Mouse (Mus musculus): Measurements from ENCODE around the gene Thrsp. TPM values are rescaled to one million over a fixed set of nuclear protein-coding genes. Genes with fewer than 3 reads are reported as not detected.

Gene Thrsp
- polyA plus RNA-seq, 1 experiment from 2014 or later, result 1.2 TPM

- H3K36me3 ChIP-seq (ENCODE audit: control insufficient read depth, insufficient read depth, low read length), result peaks cover 13% of the 10 kb centered on the region
- 80% methylated on average over 2 of the region's 2 CpGs for WGBS
- H3K27me3 ChIP-seq (ENCODE audit: control insufficient read depth, insufficient read depth, low read depth, low read length), result no peaks in the 10 kb centered on the region
- H3K4me1 ChIP-seq (replicated peaks; ENCODE audit: control insufficient read depth, insufficient read depth, low read length), result no peaks in the 10 kb centered on the region
- no peak overlapping the region for H3K9ac ChIP-seq (ENCODE audit: low read length)
- H3K4me2 ChIP-seq (ENCODE audit: low read depth, low read length), result no peak overlapping the region
- H3K27ac ChIP-seq (ENCODE audit: low read length), result no peak overlapping the region
- no peaks in the 10 kb centered on the region for H3K9me3 ChIP-seq (ENCODE audit: control insufficient read depth, low read length)
- ATAC-seq (ENCODE audit: low read depth), result no peak
- H3K4me3 ChIP-seq (ENCODE audit: low read length), result no peak overlapping the region
These were observed 6.4 kb downstream of the Thrsp start for GRCm38 (mm10) chr7:97411106-97411505.

GRCm38 (mm10) chr7:97407145-97407544 is 10.4 kb downstream of the Thrsp start:
- Histone ChIP-seq H3K4me1 (replicated peaks; ENCODE audit: control insufficient read depth, insufficient read depth, low read length) (no peaks in the 10 kb centered on the region), H3K9me3 (ENCODE audit: control insufficient read depth, low read length) (no peaks in the 10 kb centered on the region), H3K36me3 (ENCODE audit: control insufficient read depth, insufficient read depth, low read length) (peaks cover 15% of the 10 kb centered on the region), H3K4me3 (ENCODE audit: low read length) (no peak overlapping the region), H3K27me3 (ENCODE audit: control insufficient read depth, insufficient read depth, low read depth, low read length) (no peaks in the 10 kb centered on the region), H3K4me2 (ENCODE audit: low read depth, low read length) (no peak overlapping the region), H3K27ac (ENCODE audit: low read length) (no peak overlapping the region), H3K9ac (ENCODE audit: low read length) (no peak overlapping the region)
- 0 out of 2 replicates have a peak, but pooled peaks have one; percentile 54 for ATAC-seq (ENCODE audit: low read depth)
- WGBS, result 55% methylated on average over 10 of the region's 10 CpGs

- Histone ChIP-seq H3K9me3 (ENCODE audit: control insufficient read depth, low read length) (no peaks in the 10 kb centered on the region), H3K36me3 (ENCODE audit: control insufficient read depth, insufficient read depth, low read length) (no peaks in the 10 kb centered on the region), H3K27ac (ENCODE audit: low read length) (peak within 1 kb of the TSS; percentile 56), H3K4me3 (ENCODE audit: low read length) (peak within 1 kb of the TSS; percentile 73), H3K4me2 (ENCODE audit: low read depth, low read length) (peak within 1 kb of the TSS; percentile 75), H3K27me3 (ENCODE audit: control insufficient read depth, insufficient read depth, low read depth, low read length) (no peaks in the 10 kb centered on the region), H3K4me1 (replicated peaks; ENCODE audit: control insufficient read depth, insufficient read depth, low read length) (peaks cover 11% of the 10 kb centered on the region), H3K9ac (ENCODE audit: low read length) (peak within 1 kb of the TSS; percentile 95)
- WGBS, result under 1% methylated on average over 54 of the region's 54 CpGs
- peak; percentile 94 for ATAC-seq (ENCODE audit: low read depth)
These were observed 17.4 kb downstream of the Thrsp start, which contains the start of gene Ndufc2 for GRCm38 (mm10) chr7:97399960-97400715. Gene Ndufc2 (plus strand): TSS chr7:97400003.

GRCm38 (mm10) chr7:97398943-97399342 is 18.6 kb downstream of the Thrsp start:
- H3K4me1 ChIP-seq (replicated peaks; ENCODE audit: control insufficient read depth, insufficient read depth, low read length), result peaks cover 11% of the 10 kb centered on the region
- H3K4me2 ChIP-seq (ENCODE audit: low read depth, low read length), result no peak overlapping the region
- ATAC-seq (ENCODE audit: low read depth), result no peak
- no peak overlapping the region for H3K4me3 ChIP-seq (ENCODE audit: low read length)
- H3K36me3 ChIP-seq (ENCODE audit: control insufficient read depth, insufficient read depth, low read length), result no peaks in the 10 kb centered on the region
- H3K9ac ChIP-seq (ENCODE audit: low read length), result no peak overlapping the region
- WGBS, result 89% methylated on average over 6 of the region's 6 CpGs
- no peak overlapping the region for H3K27ac ChIP-seq (ENCODE audit: low read length)
- H3K9me3 ChIP-seq (ENCODE audit: control insufficient read depth, low read length), result no peaks in the 10 kb centered on the region
- H3K27me3 ChIP-seq (ENCODE audit: control insufficient read depth, insufficient read depth, low read depth, low read length), result no peaks in the 10 kb centered on the region

- peaks cover 12% of the 10 kb centered on the region; the same call in 1 of the 2 replicates for H3K4me1 ChIP-seq (replicated peaks; ENCODE audit: control insufficient read depth, insufficient read depth, low read length)
- H3K36me3 ChIP-seq (ENCODE audit: control insufficient read depth, insufficient read depth, low read length), result peaks cover 18% of the 10 kb centered on the region
- H3K4me2 ChIP-seq (ENCODE audit: low read depth, low read length), result no peak overlapping the region
- no peak overlapping the region for H3K27ac ChIP-seq (ENCODE audit: low read length)
- H3K27me3 ChIP-seq (ENCODE audit: control insufficient read depth, insufficient read depth, low read depth, low read length), result no peaks in the 10 kb centered on the region
- ATAC-seq (ENCODE audit: low read depth), result no peak
- no peaks in the 10 kb centered on the region for H3K9me3 ChIP-seq (ENCODE audit: control insufficient read depth, low read length)
- no peak overlapping the region for H3K9ac ChIP-seq (ENCODE audit: low read length)
- no peak overlapping the region for H3K4me3 ChIP-seq (ENCODE audit: low read length)
- 66% methylated on average over 2 of the region's 2 CpGs for WGBS
These were observed 23.2 kb downstream of the Thrsp start for GRCm38 (mm10) chr7:97394375-97394774.

GRCm38 (mm10) chr7:97392079-97392445 is 25.5 kb downstream of the Thrsp start:
- ATAC-seq (ENCODE audit: low read depth), result peak; percentile 49
- Histone ChIP-seq H3K27ac (ENCODE audit: low read length) (peak overlapping the region; percentile 82), H3K9ac (ENCODE audit: low read length) (no peak overlapping the region), H3K27me3 (ENCODE audit: control insufficient read depth, insufficient read depth, low read depth, low read length) (no peaks in the 10 kb centered on the region), H3K4me3 (ENCODE audit: low read length) (no peak overlapping the region), H3K4me1 (replicated peaks; ENCODE audit: control insufficient read depth, insufficient read depth, low read length) (peaks cover 12% of the 10 kb centered on the region; the same call in 1 of the 2 replicates), H3K4me2 (ENCODE audit: low read depth, low read length) (0 out of 2 replicates have a peak overlapping the region, but pooled peaks have one; percentile 8), H3K9me3 (ENCODE audit: control insufficient read depth, low read length) (no peaks in the 10 kb centered on the region), H3K36me3 (ENCODE audit: control insufficient read depth, insufficient read depth, low read length) (peaks cover 33% of the 10 kb centered on the region)
- WGBS, result 46% methylated on average over 6 of the region's 6 CpGs

GRCm38 (mm10) chr7:97391293-97392078 is 26.0 kb downstream of the Thrsp start:
- H3K36me3 ChIP-seq (ENCODE audit: control insufficient read depth, insufficient read depth, low read length), result peaks cover 37% of the 10 kb centered on the region

GRCm38 (mm10) chr7:97388541-97388940 is 29.0 kb downstream of the Thrsp start:
- Histone ChIP-seq H3K4me2 (ENCODE audit: low read depth, low read length) (no peak overlapping the region), H3K27me3 (ENCODE audit: control insufficient read depth, insufficient read depth, low read depth, low read length) (no peaks in the 10 kb centered on the region), H3K36me3 (ENCODE audit: control insufficient read depth, insufficient read depth, low read length) (peaks cover 57% of the 10 kb centered on the region), H3K9me3 (ENCODE audit: control insufficient read depth, low read length) (no peaks in the 10 kb centered on the region), H3K27ac (ENCODE audit: low read length) (no peak overlapping the region), H3K9ac (ENCODE audit: low read length) (no peak overlapping the region), H3K4me3 (ENCODE audit: low read length) (no peak overlapping the region), H3K4me1 (replicated peaks; ENCODE audit: control insufficient read depth, insufficient read depth, low read length) (peaks cover 12% of the 10 kb centered on the region; the same call in 1 of the 2 replicates)
- 86% methylated on average over 4 of the region's 4 CpGs for WGBS
- no peak for ATAC-seq (ENCODE audit: low read depth)

More at GRCm38 (mm10) chr7:97391293-97392078, 26.0 kb downstream of the Thrsp start:
- Histone ChIP-seq H3K4me3 (ENCODE audit: low read length) (no peak overlapping the region), H3K27me3 (ENCODE audit: control insufficient read depth, insufficient read depth, low read depth, low read length) (no peaks in the 10 kb centered on the region), H3K9me3 (ENCODE audit: control insufficient read depth, low read length) (no peaks in the 10 kb centered on the region), H3K27ac (ENCODE audit: low read length) (peak overlapping the region; percentile 82), H3K4me2 (ENCODE audit: low read depth, low read length) (peak overlapping the region; percentile 8; the same call in 1 of the 2 replicates), H3K9ac (ENCODE audit: low read length) (no peak overlapping the region; the same call in 1 of the 2 replicates), H3K4me1 (replicated peaks; ENCODE audit: control insufficient read depth, insufficient read depth, low read length) (peaks cover 12% of the 10 kb centered on the region; the same call in 1 of the 2 replicates)
- 49% methylated on average over 13 of the region's 13 CpGs for WGBS
- ATAC-seq (ENCODE audit: low read depth), result peak; percentile 84

GRCm38 (mm10) chr7:97387561-97388147 is 29.9 kb downstream of the Thrsp start:
- 92% methylated on average over 8 of the region's 8 CpGs for WGBS
- Histone ChIP-seq H3K36me3 (ENCODE audit: control insufficient read depth, insufficient read depth, low read length) (peaks cover 57% of the 10 kb centered on the region), H3K4me2 (ENCODE audit: low read depth, low read length) (no peak overlapping the region), H3K27me3 (ENCODE audit: control insufficient read depth, insufficient read depth, low read depth, low read length) (no peaks in the 10 kb centered on the region), H3K27ac (ENCODE audit: low read length) (no peak overlapping the region), H3K9ac (ENCODE audit: low read length) (no peak overlapping the region), H3K9me3 (ENCODE audit: control insufficient read depth, low read length) (no peaks in the 10 kb centered on the region), H3K4me1 (replicated peaks; ENCODE audit: control insufficient read depth, insufficient read depth, low read length) (peaks cover 12% of the 10 kb centered on the region; the same call in 1 of the 2 replicates), H3K4me3 (ENCODE audit: low read length) (no peak overlapping the region)
- no peak for ATAC-seq (ENCODE audit: low read depth)

All from lung, embryonic 16.5 days (tissue).